Mouse (Mus musculus): ENCODE measurements around the gene Psg22.
"Not testable (repeated sequence)": the region's sequence is repeated elsewhere in the genome, so short reads cannot be mapped to it uniquely, and the experiment has no call there.

Psg22 gene

DNA sequence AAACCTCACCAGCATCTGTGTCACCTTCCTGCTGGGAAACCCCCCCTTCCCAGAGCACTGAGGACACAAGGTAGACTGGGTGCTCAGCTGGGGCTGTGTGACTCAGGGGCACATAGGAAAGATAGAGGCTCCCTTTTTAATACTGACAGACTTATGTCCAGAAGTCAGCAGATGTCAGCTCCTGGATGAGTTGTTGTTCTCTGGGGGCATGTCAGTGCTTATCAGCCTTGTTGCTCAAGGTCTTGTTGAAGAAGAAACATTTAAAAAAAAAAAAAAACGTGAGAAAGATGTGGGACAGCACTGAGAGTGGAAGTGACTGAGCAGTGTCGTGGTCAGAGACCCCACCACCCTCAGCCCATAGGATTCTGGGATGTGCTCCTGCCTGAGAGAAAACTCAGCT lies at the start of gene Psg22:
TSS of gene Psg22 (plus strand) at position 301 of the 400 bp plus-strand sequence.
- no peak for DNase-seq

DNA sequence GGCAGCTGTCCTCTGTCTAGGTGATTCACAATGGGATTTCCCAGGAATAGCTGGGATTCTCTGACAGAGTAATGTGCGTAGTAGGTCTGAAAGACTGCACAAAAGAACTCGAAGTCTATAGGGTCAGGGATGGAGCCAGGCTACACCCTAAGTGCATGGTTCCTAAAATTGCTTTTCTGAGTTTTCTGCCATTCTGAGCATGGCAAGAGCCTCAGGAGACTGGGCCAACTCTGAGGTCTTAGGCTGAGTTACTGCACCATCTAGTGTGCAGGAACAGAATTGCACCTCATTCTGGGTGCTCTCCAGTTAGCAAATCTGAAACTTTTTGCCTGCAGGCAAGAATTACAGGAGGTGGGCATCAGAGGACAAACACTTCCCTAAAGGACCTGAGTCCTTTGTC lies 38.1 kb upstream of the Psg22 start:
- DNase-seq, result peak; percentile 43 to 58

DNA sequence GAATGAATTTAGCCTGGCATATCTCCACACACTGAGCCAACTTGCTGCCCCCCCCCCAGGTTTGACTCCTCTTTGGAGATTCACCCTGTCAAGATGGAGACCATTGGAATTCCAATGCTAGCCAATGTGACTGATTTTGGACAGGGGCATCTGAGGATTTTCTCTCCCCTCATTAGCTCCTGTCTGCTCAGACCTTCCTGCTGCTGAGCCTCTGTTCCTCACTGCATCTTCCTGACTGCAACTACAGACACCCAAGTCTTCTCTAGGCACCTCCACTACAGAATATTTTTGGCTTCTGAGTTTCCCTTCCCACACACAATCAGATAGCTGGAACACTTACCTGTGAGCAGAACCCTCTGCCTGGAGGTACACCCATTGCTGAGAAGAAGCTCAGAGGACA lies 32.3 kb upstream of the Psg22 start:
- DNase-seq, result no peak

DNA sequence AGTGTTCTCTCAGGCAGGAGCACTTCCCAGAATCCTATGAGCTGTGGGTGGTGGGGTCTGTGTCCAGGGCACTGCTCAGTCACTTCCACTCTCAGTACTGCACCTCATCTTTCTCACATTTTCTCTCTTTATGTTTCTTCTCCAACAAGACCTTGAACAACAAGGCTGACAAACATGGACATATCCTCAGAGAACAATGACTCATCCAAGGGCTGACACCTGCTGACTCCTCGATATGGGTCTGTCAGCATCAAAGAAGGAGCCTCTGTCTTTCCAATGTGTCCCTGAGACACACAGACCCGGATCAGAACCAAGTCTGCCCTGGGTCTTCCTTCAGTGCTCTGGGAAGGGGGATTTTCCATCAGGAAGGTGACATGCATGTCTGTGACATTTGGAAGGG lies 31.8 kb upstream of the Psg22 start, which contains the start of gene Psg20:
TSS of gene Psg20 (minus strand) at position 101 of the 400 bp plus-strand sequence.
- no peak for DNase-seq

DNA sequence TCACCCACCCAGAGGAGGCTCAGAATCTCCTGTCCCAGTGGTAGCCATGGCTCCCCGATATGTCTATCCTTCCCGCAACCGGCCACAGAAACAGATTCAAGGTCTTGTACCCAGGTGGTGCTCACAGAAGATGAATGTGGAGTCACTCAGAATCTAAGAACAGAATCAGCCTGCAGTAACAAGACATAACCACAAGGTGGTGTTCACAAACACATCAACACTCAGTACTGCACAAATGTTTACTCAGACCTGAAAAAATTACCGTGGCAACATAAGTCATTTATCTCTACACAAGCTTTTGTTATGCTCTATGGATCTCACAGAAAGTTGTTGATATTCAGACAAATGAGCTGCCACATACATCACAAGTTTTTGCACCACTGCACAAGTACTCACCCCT lies 7.6 kb upstream of the Psg22 start:
- DNase-seq, result not testable (repeated sequence)

DNA sequence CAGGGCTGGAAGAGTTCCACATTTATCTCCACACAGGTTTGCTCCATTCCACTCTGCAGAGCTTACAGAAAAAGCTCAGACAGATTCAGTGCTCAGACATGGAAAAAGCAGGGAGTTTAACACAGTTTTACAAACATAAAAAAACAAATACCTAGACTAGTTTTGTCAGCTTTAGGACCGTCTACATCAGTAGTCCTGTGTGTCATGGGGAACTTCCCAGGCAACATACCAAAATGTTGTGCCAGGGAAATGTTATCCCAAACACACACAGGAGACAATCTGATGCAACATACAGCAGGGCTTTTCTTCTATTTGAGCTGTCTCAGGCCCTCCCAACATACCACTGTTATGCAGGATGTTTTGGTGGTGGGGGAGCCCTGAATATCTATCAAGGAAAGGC lies 7.0 kb upstream of the Psg22 start:
- no peak for DNase-seq

DNA sequence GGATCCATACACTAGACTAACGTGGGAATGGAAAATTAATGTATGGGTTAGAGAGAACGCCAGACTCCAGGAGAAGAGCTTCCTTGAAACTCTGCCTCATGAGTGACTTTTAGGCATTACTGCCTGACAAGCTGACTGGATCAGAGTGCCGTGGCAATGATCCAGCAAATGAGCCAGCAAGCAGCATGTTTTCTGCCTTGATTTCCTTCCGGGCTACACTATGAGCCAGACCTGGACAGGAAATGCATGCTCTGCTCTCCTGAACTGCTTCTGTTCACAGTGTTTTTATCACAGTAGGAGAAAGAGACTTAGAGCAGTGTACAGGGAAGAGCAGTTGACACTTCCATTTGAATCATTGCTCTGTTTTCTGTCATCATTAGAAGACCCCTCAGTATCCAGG lies 2.3 kb upstream of the Psg22 start:
- no peak for DNase-seq

DNA sequence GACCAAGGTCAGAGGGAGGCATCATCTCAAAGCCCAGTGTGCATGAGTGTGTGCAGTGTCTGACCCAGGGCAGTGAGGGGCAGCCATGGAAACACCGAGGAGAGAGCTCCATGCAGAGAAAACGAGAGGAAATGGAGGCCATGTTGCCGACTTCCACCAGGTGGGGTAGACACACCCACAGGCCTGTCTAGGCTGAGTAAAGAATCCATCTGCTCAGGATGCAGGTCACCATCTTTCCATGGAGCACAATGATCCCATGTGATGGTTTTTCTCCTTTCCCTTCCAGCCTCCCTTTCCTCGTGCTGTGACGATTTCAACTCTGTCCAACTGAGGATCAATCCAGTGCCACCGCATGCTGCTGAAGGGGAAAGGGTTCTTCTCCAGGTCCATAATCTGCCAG lies 6.1 kb downstream of the Psg22 start:
- no peak for DNase-seq

DNA sequence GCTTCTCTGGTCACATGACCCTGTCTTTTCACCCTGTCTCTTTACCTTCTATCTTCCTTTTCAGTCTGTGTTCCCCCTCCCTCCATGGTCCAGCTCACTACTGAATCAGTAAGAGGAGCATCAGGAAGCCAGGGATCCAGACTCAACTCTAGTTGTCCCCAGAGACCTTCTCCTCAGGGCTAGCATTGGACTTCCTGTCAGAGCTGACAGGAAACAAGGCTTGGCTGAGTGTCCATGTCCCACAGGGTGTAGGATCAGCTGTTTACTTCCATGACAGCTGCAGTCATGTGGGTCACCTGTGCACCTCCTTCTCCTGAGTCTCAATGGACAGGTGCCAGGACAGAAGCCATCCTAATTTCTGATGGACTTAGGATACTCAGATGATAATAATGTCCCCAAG lies 8.0 kb downstream of the Psg22 start:
- not testable (repeated sequence) for DNase-seq

DNA sequence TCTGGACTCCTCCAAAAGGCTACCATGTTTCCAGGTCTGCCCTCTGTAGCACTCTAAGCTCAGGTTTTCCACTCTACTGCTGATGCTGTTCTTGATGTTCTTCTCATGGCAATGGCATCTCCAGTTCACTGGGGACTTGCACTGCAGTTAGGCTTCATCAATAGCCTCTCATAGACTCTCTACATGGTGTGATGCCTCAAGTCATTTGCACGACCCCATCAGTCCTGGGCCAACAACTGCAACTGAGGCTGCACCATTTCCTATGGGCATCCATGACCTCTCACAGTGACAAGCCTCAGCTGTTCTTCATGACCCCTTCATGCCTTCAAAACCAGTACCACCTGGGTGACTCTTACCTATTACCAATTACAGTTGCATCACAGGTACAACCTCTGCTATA lies 10.5 kb downstream of the Psg22 start:
- DNase-seq, result no peak

DNA sequence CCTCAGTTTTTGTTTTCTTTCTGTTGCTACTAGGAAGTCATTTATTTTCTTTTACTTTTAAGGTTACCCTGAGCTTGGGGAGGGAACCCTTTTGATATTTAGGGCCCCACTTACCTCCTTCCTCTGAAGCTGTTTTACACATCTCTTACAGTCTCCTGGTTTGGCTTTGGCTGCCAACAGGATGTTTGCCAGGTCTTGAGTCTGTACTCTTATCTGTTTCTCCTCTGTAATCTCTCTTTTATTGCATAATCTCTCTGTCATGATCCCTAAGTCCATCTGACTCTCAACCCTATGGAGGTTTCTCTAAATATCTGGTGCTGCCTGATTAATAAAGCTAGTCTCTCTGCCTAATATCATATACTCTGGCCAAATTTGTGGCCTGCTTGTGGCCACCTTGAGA lies 15.2 kb downstream of the Psg22 start:
- no peak for DNase-seq

DNA sequence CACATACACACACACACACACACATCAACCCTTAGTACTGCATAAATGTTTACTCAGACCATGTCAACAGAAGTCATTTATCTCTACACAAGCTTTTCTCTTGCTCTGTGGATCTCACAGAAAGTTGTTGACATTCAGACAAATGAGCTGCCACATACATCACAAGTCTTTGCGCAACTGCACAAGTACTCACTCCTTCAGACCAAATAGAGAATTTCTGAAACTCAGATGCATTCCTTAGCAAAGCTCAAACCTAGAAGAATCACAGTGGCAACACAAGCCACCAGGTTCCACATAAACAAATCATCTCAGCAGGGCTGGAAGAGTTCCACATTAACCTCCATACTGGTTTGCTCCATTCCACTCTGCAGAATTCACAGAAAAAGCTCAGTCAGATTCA lies 16.6 kb downstream of the Psg22 start:
- no peak for DNase-seq

DNA sequence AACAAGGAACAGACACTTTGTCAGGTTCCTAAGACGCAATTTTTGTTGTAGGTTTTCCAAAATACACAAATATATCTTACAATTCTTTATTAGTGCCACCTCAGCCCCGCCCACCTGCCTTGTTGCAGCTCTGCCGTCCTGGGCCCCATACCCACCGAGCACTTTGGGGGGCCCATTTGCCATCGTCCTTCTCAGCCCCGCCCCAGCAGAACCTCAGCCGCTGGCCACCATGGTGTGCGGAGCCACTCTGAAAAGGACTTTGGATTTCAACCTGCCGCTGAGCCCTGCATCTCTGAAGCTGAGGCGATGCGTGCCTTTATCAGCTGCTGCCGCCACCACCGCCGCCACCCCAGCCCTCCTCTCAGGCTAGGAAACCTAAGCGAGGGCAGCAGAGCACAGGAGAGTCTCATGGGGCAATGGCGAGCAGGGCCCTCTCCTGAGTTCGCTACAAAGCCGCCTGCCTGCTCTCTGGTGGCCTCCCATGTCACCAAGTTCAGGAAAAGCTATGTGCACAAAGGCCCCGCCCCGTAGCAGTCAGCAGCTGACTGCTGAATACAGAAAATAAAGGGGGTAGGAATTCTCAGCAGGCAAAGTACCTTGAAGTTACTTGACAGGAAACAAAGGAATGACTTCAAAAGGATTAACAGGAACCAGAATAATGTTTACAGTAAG lies 28.4 kb downstream of the Psg22 start:
- no peak for DNase-seq

DNA sequence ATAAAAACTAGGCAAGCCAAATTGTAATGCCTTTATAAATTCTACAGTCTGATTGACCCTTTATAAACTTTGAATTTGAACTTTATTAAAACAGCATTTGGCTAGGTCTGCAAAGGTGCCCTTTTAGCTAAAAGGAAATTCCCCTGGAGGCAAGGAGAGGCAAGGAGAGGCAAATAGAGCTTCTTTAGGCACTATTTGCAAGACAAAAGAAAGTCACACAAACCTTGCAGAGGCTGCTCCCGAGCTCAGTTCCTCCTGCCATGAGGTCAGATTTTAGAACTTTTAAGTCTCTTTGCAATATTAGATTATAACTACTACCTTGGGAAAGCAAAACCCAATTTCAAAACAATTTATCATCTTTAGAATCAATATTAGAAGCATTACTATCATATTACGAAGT lies 29.5 kb downstream of the Psg22 start:
- not testable (repeated sequence) for DNase-seq

DNA sequence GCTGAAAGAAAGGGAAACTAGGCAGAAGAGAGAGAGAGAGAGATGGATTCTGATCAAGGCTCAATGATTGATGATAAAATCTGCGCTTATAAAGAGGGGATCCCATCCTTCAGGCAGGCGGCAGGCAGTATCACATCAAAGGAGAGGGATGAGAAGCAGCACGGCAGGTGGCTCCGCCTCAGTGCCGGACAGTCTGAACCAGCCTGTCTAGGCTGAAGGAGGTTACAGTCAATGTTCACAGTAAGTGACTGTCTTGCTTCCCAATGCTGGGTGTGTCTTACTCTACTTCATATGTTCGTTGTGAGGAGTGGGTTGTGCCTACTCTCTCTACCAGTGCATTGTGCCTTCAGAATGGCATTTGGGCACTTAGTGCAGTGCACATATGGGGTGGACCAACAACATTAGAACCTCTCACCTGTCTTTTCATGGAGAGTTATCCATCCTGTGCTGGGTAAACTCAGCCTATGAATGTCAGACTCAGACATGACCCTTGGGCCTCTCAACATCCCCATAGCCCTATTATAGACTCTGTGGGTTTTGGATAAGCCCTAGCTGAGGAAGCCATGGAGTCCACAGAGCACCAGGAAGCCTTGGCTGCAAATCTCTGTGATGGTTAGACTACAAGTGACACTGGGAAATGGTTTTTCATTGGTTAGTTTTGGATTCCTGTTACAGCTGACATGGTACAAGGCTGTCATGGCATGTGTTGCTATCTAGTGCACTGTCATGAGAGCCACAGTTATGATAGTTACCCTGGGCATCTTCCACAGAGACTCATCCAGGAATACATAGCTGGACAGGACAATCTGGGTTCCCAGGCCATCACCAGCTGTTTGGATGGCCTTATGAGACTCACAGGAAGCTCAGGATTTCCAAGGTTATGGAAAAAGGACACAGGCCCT lies 31.4 kb downstream of the Psg22 start:
- no peak for DNase-seq

DNA sequence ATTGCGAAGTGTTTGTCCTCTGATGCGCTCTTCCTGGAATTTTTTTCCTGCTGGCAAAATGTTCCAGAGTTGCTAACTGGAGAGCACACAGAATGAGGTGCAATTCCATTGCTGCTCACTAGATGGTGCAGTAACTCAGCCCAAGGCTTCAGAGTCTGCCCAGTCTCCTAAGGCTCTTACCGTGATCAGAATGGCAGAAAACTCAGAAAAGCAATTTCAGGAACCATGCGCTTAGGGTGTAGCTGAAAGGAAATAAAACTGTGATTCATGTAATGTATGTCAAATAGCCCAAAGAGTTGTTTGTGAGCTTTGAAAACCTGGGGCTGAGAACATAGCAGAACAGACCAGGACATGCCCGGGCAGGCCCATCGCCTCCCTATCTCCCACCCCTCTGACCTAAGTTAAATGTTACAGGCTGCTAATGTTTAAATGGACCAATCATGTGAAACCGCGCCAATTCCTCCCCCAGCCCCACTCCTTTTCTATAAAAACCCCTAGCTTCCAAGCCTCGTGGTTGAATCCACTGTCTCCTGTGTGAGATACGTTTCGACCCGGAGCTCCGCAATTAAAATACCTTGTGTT lies 32.1 kb downstream of the Psg22 start:
- peak; percentile 61 to 68 for DNase-seq

DNA sequence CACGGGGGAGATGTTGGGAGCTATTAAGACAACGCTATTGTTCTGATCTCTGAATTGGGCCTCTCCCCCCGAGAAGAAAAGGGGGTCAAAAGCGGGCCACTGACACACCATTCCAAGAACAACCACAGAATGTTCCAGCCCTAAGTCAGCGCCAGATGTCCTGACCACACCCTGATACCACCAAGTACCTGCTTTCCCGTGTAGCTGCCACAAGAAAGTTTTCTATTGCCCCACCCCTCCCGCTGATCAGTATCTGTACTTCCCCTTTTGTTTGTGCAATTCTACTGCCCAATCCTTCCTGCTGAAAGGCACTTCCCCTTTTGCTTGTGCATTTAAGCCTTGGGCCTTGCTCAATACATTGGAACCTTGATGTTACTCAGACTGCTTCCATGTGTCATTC lies 42.3 kb downstream of the Psg22 start:
- DNase-seq, result not testable (repeated sequence)

DNA sequence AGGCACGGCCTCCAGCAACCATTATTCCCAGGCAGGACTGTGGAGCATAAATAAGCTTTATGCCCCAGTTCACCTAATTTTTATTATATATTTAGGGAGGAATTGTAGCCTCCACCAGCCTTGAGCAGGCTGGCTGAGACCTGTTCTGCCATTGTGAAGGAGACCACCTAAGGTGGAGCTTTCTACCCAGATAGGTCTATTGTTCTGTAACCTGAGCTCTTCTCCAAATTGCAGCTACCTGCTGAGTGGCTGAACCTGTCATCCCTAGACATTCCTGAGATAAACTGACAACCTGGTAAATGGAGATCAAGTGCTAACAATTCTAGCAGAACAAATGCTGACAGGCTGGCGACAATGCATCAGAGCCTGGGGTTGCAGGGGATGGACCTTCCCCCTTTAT lies 45.0 kb downstream of the Psg22 start:
- not testable (repeated sequence) for DNase-seq

Measured in cerebellum, postnatal 36 days (tissue).